Mouse (Mus musculus) layer of hippocampus, postnatal 14 days (tissue): Measurements from ENCODE around the gene 2310022A10Rik. TPM values are rescaled to one million over a fixed set of nuclear protein-coding genes. Genes with fewer than 3 reads are reported as not detected.
A peak's percentile ranks its signal among the peaks of the same experiment; 100 is the strongest.
"Not testable (repeated sequence)": the region's sequence is repeated elsewhere in the genome, so short reads cannot be mapped to it uniquely, and the experiment has no call there.

ENCODE experiments used
- DNase-seq, 2 experiments: peaks; one replicate each; pipeline ENCODE4 v3.0.0; 2021 to 2022; ENCODE audit warnings: low spot score in 2 of 2, mixed read lengths in 1 of 2
- total RNA-seq, 2 experiments: library from RNA; stranded (reverse); gene quantifications; 2 replicates each; pipeline ENCODE4 v1.2.3; 2021

2310022A10Rik gene
- total RNA-seq, 2 experiments from 2014 or later = 20.8 to 21.4 TPM

- DNase-seq = no peak
These were observed 57.8 kb downstream of the 2310022A10Rik start for GRCm38 (mm10) chr7:27610871-27611270.

GRCm38 (mm10) chr7:27612940-27613339 lies 59.9 kb downstream of the 2310022A10Rik start:
- DNase-seq = no peak

GRCm38 (mm10) chr7:27613751-27614499 lies 60.9 kb downstream of the 2310022A10Rik start:
- peak; percentile 71 to 86 for DNase-seq

- peak in 1 of 2 experiments; percentile 66 for DNase-seq
These were observed 68.0 kb downstream of the 2310022A10Rik start for GRCm38 (mm10) chr7:27621028-27621427.

- DNase-seq = no peak
These were observed 69.2 kb downstream of the 2310022A10Rik start for GRCm38 (mm10) chr7:27622234-27622633.

- DNase-seq = no peak
These were observed 71.9 kb downstream of the 2310022A10Rik start for GRCm38 (mm10) chr7:27624967-27625366.

GRCm38 (mm10) chr7:27627707-27628106 lies 74.7 kb downstream of the 2310022A10Rik start:
- no peak for DNase-seq

- no peak for DNase-seq
These were observed 75.2 kb downstream of the 2310022A10Rik start for GRCm38 (mm10) chr7:27628190-27628589.

- DNase-seq = not testable (repeated sequence)
These were observed 75.8 kb downstream of the 2310022A10Rik start for GRCm38 (mm10) chr7:27628816-27629215.

GRCm38 (mm10) chr7:27631439-27631838 lies 78.4 kb downstream of the 2310022A10Rik start:
- no peak for DNase-seq

Other genes with a start within 250 kb of the 2310022A10Rik start
- 10 to 100 TPM; 55.0 to 55.3 TPM for gene Ltbp4, start 215.5 kb upstream of the 2310022A10Rik start, total RNA-seq
- 10 to 100 TPM; 24.7 to 26.2 TPM for gene Shkbp1, start 197.2 kb upstream of the 2310022A10Rik start, total RNA-seq
- not detected for gene Gm20479, start 195.8 kb upstream of the 2310022A10Rik start, total RNA-seq
- 100 to 1,000 TPM; 108 to 123 TPM for gene Sptbn4, start 105.5 kb upstream of the 2310022A10Rik start, total RNA-seq
- 10 to 100 TPM; 15.6 to 15.8 TPM for gene Blvrb, start 105.3 kb upstream of the 2310022A10Rik start, total RNA-seq
- 1 to 10 TPM; 3.7 to 4.4 TPM for gene Sertad3, start 79.5 kb upstream of the 2310022A10Rik start, total RNA-seq
- 1 to 10 TPM; 6.1 to 6.9 TPM for gene Sertad1, start 66.3 kb upstream of the 2310022A10Rik start, total RNA-seq
- gene Prx, start 53.9 kb upstream of the 2310022A10Rik start, total RNA-seq = under 1 TPM; 0.65 to 0.98 TPM
- gene Hipk4, start 30.0 kb upstream of the 2310022A10Rik start, total RNA-seq = under 1 TPM in 1 of 2 experiments, not detected in 1; 0.35 TPM
- gene Pld3, start within 50 bp of the 2310022A10Rik start, total RNA-seq = 100 to 1,000 TPM; 585 to 592 TPM
- 100 to 1,000 TPM in 1 of 2 experiments, 10 to 100 TPM in 1; 93.7 to 103 TPM for gene Akt2, start 38.3 kb downstream of the 2310022A10Rik start, total RNA-seq
- gene Ttc9b, start 100.7 kb downstream of the 2310022A10Rik start, total RNA-seq = 10 to 100 TPM; 81.8 to 84.7 TPM
- gene Map3k10, start 121.4 kb downstream of the 2310022A10Rik start, total RNA-seq = 100 to 1,000 TPM; 197 TPM
- 10 to 100 TPM in 1 of 2 experiments, 1 to 10 TPM in 1; 7.3 to 10.3 TPM for gene Zfp607b, start 136.1 kb downstream of the 2310022A10Rik start, total RNA-seq
- gene Zfp60, start 178.2 kb downstream of the 2310022A10Rik start, total RNA-seq = 10 to 100 TPM; 32.5 to 37.0 TPM